Mouse (Mus musculus) megakaryocyte, embryonic 14.5 days (primary cell): ENCODE results near the gene Cyp2d10.

Experiments used
- FLI1 ChIP-seq: IDR thresholded peaks from 2 replicates; pipeline ENCODE4 v1.6.1; 2012; ENCODE audit warnings: low read length, inconsistent platforms, mixed read lengths
- GATA1 ChIP-seq: IDR thresholded peaks from 3 replicates; pipeline ENCODE4 v1.6.1; 2012; ENCODE audit warnings: mixed read lengths, low read length, inconsistent platforms, borderline replicate concordance

- TF ChIP-seq GATA1, result no peak
- no peak for TF ChIP-seq FLI1
Observed at GRCm38 (mm10) chr15:82418616-82419015, 11.6 kb upstream of the Cyp2d10 start.
